Mouse (Mus musculus): Measurements from ENCODE around the gene Lrmda.

The Lrmda gene

DNA sequence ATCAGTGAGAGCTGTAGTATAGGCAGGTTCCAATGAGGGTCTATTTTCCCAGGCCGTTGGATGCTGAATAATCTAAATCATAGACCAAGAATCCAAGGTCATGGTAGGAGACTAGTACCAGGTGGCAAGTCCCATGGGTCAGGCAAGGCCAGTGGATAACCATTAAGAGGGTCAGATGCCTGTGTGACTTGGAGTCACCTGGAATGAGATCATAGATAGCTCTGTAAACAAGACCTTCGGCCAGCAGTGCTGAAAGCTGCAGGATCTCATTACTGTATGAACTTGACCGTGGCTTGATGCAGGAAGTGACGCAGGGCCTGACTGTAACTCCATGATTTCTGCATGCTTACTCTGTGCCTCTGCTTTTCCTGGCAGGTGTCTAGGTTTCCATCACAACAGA is 402.2 kb downstream of the Lrmda start:
- no peak for DNase-seq (ENCODE audit: low spot score)

DNA sequence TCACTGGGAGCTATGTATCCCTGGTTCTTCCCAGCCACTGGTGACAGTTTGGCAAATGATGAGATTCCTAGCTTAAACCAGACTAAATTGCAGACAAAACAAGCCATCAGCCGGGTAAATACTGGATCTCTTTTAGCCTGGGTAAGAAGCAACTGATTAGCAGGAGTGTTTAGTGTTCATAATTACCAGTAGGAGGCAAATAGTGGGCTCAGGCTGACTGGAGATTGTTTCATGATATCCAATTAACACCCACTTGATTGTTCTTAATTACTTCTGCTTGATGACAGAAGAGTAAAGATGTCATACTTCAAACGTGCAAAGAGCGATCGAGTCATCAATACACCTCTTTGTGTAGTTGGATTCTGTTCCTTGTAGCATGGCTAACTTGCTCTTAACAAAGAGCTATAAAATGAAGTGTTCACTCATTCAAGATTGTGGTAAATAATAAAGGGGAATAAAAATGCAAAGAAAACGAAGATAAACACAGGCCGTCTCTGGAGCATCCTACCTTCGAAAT is 405.6 kb downstream of the Lrmda start:
- no peak for DNase-seq (ENCODE audit: low spot score)

- no peak for DNase-seq (ENCODE audit: low spot score)
These were observed 415.9 kb downstream of the Lrmda start for GRCm38 (mm10) chr14:22435441-22435840.

GRCm38 (mm10) chr14:22435860-22436377 is 416.4 kb downstream of the Lrmda start:
- DNase-seq (ENCODE audit: low spot score): no peak

GRCm38 (mm10) chr14:22440341-22440999 is 421.0 kb downstream of the Lrmda start:
- no peak for DNase-seq (ENCODE audit: low spot score)

GRCm38 (mm10) chr14:22441859-22442447 is 422.4 kb downstream of the Lrmda start:
- no peak for DNase-seq (ENCODE audit: low spot score)

DNA sequence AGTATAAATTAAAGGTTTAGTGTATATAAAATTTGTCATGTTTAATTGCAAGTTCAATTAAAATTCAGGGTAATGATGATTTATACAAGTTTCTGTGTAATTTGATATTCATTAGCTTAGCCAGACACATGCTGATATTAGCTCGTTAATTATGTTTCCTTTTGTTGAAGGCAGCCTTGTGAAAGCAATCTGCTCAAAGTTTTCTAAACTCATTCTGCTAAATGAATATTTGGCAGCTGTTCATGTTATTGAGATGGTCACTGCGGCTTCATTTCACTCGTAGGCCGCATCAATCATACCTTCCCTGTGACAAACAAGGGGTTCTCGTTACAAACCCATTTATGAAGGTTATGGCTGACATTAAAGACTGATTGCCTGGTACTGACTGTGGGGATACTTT is 423.2 kb downstream of the Lrmda start:
- no peak for DNase-seq (ENCODE audit: low spot score)

- no peak for DNase-seq (ENCODE audit: low spot score)
These were observed 425.0 kb downstream of the Lrmda start for GRCm38 (mm10) chr14:22444541-22444940.

DNA sequence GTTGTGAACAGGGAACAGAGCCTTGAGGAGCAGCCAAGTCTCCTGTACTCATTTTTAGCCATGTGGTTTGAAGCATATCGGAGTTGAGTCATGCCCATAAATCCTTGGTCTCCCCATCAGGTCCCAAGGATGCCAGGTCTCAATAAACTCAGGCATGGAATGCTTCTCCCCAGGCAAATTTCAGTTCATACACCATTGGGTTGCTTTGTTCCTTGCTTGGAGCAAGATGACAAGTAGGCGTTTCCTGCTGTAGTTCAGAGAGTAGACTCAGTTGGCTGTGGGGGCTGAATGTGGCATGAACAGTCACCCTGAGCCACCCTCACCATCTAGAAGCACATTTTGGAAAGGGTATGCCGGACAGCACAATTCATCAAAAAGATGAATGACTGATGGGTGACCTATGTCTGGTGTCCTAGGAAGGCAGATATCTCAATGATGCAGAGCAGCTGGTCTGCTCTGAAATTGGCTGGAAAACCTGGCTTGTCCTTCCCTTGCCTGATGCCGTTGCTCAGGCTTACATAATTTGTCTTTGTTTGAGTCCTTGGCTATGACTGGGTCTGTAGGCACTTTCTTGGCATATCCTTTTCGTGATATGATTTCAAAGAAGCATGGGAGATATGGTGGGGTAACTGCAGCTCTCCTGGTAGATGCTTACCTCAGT is 425.8 kb downstream of the Lrmda start:
- peak; percentile 16 for DNase-seq (ENCODE audit: low spot score)

- DNase-seq (ENCODE audit: low spot score): no peak
These were observed 426.5 kb downstream of the Lrmda start for GRCm38 (mm10) chr14:22445841-22446570.

GRCm38 (mm10) chr14:22451603-22452002 is 432.1 kb downstream of the Lrmda start:
- DNase-seq (ENCODE audit: low spot score): no peak

DNA sequence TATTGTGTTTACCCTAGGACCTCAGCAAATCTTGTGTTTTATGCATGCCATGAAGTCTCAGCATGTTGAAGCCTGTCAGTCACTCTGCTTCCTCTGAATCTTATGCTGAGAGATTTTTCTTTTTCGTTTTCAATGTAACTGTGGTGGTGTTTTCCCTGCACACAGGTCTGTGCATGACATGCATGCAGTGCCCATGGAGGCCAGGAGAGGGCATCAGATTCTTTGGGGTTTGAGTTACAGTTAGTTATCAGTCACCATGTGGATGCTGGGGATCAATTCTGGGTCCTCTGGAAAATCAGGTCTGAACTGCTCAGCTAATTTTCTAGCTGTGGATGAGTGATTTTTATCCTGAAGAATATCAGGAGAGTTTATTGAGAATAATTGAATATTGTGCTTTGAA is 444.8 kb downstream of the Lrmda start:
- no peak for DNase-seq (ENCODE audit: low spot score)

DNA sequence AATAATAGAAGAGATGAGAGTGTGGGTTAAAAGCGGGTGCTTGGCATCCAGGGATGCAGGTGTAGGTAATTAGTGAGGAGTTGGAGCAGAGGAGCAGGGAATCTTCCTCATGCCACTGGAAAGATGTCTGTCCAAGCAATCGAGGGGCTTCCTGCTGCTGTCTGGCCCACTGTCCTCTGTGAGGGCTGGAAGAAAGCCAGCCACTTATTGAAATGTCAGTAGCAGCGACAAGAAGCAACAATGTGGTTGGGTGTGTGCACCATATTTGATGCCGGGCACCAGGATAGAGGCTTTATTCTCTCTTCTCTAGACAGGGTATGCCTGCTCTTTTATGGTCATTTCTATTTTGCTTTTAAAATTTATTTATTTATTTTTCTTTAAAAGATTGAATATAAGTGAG is 451.5 kb downstream of the Lrmda start:
- DNase-seq (ENCODE audit: low spot score): no peak

DNA sequence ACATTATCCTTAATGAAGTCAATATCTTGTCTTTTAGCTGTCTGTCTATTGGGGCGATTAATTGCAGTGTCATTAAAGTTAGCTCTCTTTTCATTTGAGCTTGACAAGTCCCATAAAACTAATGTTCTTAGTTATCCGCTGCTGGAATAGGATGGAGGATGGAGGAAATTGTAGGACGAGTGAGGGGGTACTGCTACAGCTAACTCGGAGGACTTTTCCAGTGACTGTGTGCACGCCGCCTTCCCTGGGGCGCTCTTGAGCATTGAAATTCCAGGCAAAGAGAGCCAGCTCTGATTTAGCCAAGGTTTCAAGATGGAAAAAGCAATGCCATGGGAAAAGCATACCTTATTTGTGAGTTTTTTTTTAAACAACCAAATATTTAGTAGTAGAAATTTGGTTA is 453.9 kb downstream of the Lrmda start:
- no peak for DNase-seq (ENCODE audit: low spot score)

DNA sequence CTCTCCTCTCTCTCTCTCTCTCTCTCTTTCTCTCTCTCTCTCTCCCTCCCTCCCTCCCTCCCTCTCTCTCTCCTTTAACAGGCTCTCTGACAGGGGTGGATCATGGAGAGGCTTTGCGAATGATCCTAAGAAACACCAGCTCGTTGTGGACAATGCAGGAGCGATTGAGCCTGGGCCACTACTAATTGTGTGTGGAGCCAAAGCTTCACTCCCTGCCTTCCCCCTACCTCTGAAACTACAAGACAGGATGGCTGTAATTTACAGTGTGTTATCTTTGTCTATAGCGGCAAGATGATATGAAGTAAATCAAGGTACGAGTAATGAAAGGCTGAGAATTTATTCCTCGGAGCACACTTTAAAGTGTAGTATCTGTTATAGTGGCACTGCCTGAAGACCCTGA is 454.5 kb downstream of the Lrmda start:
- DNase-seq (ENCODE audit: low spot score): no peak

GRCm38 (mm10) chr14:22493326-22493725 is 473.8 kb downstream of the Lrmda start:
- no peak for DNase-seq (ENCODE audit: low spot score)

DNA sequence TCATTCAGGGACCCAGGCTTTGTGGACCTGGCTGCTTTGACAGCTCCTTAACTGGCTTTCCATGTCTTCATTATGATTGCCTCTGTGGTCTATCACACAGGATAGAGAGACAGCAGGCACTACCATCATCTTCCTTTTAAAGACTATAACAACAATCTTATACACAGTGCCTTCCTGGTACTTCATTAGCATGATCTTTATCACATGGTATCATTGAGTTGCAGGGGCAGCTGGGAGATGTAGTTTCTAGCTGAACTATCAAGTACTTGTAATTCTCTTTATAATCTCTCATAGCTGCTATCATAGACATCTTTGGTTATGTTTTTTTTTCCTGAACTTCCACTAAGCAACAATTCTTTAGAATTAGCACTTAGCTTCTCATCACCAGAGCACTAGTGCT is 474.8 kb downstream of the Lrmda start:
- DNase-seq (ENCODE audit: low spot score): no peak

- no peak for DNase-seq (ENCODE audit: low spot score)
These were observed 475.4 kb downstream of the Lrmda start for GRCm38 (mm10) chr14:22494866-22495265.

DNA sequence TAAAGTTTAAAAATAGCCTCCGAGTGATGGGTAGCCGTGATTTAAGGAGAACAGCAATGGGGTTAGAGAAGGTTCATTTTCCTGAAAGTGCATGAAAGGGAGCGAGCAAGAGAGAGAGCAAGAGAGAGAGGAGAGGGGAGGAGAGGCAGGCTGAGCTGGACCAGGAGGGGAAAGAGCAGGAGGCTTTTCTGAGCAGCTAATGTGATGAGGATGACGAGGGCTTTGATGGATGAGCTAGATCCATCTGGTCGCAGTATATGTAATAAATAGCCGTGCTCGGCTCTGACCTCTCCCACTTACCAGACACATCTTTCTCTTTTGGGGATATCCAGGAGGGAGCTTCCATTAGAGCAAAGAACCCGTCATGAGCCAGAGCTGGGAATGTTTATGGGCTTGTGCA is 475.8 kb downstream of the Lrmda start:
- no peak for DNase-seq (ENCODE audit: low spot score)

DNA sequence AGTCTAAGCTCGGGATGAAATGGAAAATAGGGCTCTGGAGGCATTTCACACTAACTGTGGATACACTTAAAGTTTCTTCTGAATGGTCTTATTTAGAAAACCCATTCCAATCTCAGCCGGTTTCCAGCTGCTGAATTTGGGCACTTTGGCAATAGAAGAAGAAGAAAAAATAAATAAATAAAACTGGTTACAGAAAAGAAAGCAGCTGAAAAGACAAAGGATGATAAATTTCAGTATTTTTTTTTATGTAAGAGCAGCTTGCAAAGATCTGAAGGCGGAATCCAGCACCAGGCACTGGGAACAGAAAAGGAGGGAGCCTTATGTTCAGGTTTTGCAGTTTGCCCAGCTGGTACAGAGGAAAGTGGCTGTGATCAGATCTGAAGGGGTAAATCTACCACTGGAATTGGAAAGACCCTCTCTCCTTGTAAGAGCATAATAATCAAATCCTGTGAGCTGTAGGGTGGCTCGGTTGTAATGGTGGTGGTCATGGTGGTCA is 478.2 kb downstream of the Lrmda start:
- DNase-seq (ENCODE audit: low spot score): no peak

DNA sequence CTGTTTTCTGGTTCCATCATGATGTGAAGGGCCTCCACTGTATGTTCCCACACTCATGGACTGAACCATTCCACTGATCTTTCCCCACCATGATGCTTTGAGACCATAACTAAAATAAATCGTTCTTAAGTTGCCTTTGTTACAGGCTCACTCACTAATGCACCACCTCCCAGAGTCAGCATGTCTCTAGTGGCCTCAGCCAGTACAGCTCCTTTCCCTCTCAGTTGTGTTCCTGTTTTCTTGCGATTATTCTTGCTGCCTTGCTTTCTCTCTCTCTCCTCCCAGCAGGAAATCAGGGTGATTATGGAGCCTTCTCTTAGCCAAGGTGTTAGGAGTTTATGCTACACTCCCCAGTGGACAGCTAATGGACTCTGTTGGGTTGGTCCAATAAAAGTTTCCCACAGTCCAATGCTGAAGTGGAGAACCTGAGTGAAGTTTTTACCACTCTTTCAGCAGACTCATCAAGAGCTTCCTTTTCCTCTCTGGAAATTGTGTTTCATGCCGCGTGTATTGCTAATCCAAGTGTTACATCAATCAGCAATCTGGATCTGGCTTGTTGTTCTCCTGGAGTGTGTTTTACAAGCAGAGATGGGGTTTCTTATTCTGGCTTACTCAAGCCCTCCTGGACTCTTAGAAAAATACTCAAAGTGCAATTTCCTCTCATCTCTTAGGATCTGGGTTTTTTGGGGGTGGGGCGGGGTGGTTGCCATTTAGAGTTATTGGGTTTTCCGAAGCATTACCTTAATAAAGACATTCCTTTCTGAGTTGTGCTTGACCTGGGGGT is 490.4 kb downstream of the Lrmda start:
- DNase-seq (ENCODE audit: low spot score): no peak

DNA sequence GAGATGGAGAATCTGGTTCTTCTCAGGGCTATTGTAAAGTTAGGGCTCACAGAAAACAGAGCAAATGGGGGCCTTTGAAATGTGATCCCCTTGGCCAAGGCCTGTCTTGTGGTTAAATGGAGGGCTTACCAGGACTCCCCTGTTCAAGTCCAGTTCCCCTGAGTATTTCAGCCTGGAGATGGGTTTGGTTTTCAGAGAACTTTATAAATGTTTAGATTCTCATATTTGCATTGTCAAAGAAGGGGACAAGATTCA is 490.9 kb downstream of the Lrmda start:
- DNase-seq (ENCODE audit: low spot score): no peak
